Mouse (Mus musculus) lung, postnatal 0 days (tissue): ENCODE measurements around the gene Msn.

Source experiments
- CTCF ChIP-seq: IDR thresholded peaks from 2 replicates; pipeline ENCODE4 v1.5.1; 2016; ENCODE audit warnings: antibody characterized with exemption, mild to moderate bottlenecking
- EP300 ChIP-seq: IDR thresholded peaks from 2 replicates; pipeline ENCODE4 v1.6.1; 2016; ENCODE audit warnings: antibody characterized with exemption, mild to moderate bottlenecking, control low read depth

DNA sequence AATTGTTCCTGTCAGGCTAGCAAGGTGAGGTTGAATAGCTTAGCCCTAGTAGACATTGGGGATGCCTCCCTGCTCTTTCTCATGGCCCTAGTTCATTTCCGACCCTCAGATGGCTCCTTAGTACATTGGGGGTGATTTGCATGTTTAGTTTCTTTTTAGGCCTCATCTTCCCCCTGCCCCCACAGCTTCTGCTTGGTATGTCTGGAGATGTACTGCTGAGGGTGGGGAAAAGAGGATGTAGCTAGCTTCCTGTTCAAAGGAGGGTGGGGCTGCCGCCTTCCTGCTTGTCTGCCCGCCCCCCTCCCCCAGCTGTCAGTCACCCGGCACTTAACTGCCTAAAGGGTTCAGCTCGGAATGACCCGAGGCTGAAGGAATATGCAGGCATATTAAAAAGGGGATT, 34.8 kb downstream of the Msn start:
- TF ChIP-seq CTCF (no peak), EP300 (no peak)
